Comparison of ENCODE assay signal across 17 mouse cellular contexts in the genomic region with DNA sequence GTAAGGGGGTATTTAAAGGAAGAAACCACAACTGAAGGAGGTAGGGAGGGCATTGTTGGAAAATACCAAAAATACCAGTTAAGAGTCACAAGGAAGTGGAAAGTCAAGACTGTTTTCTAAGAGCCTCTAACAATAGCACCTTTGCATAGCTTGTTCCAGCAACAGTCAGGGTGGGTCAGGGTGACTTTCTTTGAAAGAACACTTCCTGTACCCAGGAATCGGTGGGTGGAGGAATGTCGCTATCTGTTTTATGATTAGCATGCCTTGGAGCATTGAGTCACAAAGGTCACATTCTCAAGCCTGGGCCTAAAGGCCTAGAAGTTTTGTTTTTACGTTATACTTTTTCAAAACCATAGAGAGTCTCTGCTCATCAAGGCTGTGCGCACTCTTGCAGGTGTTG. TPM values are rescaled to one million over a fixed set of nuclear protein-coding genes. Genes with fewer than 3 reads are reported as not detected.
DNase-seq lines count a peak whose midpoint lies in the region; ATAC-seq and TF ChIP-seq lines count a peak whose summit lies in the region.
"Not testable (repeated sequence)": the region's sequence is repeated elsewhere in the genome, so short reads cannot be mapped to it uniquely, and the experiment has no call there.
"Had no signal": no experiment of that assay in that cellular context is flagged by ENCODE, and none has a peak within 500 bp of the region (broad histone marks: within the 10 kb centered on the region; RNA-seq: fewer than 3 reads in every experiment).

No protein-coding gene starts in this region.

- TF ChIP-seq CTCF in ES-Bruce4 (IDR thresholded peaks at IDR 0.05; ENCODE audit: low read depth, low read length); small intestine, adult 2 months (IDR thresholded peaks at IDR 0.05; ENCODE audit: extremely low read depth, insufficient read length, insufficient replicate concordance, low read depth, low read length): not testable (repeated sequence)

- H3K4me1 ChIP-seq in ES-Bruce4 (ENCODE audit: control insufficient read depth, insufficient read depth, low read length); intestine, embryonic 16.5 days (ENCODE audit: control insufficient read depth, insufficient read depth, low read length); small intestine, adult 2 months (ENCODE audit: control insufficient read depth, insufficient read depth, insufficient read length, low read length); stomach, embryonic 16.5 days (ENCODE audit: control insufficient read depth, insufficient read depth, low read length): not testable (repeated sequence)

- H3K9me3 ChIP-seq in ES-Bruce4 (replicated peaks; ENCODE audit: control insufficient read depth, insufficient read depth, low read length, poor library complexity, severe bottlenecking), result peaks cover 25% of the 10 kb centered on the region
- H3K9me3 ChIP-seq in intestine, embryonic 16.5 days (ENCODE audit: control insufficient read depth, low read length); stomach, embryonic 16.5 days (replicated peaks; ENCODE audit: control insufficient read depth, low read length): not testable (repeated sequence)

- ATAC-seq in intestine, embryonic 16.5 days, result peak; percentile 72
- not testable (repeated sequence) for ATAC-seq in stomach, embryonic 16.5 days (ENCODE audit: insufficient read depth, low FRiP score)

- not testable (repeated sequence) for TF ChIP-seq POLR2A in ES-Bruce4 (IDR thresholded peaks at IDR 0.05; ENCODE audit: insufficient read depth, low read length); small intestine, adult 2 months (IDR thresholded peaks at IDR 0.05; ENCODE audit: low read depth, low read length)

- not testable (repeated sequence) for H3K27me3 ChIP-seq in ES-Bruce4 (ENCODE audit: control insufficient read depth, insufficient read depth, low read length, poor library complexity, severe bottlenecking); intestine, embryonic 16.5 days (replicated peaks; ENCODE audit: control insufficient read depth, insufficient read depth, low read length); small intestine, adult 2 months (ENCODE audit: control insufficient read depth, insufficient read depth, low read length); stomach, embryonic 16.5 days (ENCODE audit: control insufficient read depth, insufficient read depth, low read length)

- not testable (repeated sequence) for TF ChIP-seq EP300 in ES-Bruce4 (IDR thresholded peaks at IDR 0.05; ENCODE audit: insufficient read depth, low read depth, low read length)

- WGBS in intestine, embryonic 16.5 days, result 69% methylated on average over 4 of the region's 4 CpGs
- 43% methylated on average over 4 of the region's 4 CpGs for WGBS in small intestine, adult 2 months
- 74% methylated on average over 4 of the region's 4 CpGs for WGBS in stomach, embryonic 16.5 days

- not testable (repeated sequence) for H3K9ac ChIP-seq in ES-Bruce4 (ENCODE audit: low read depth, poor library complexity, severe bottlenecking); intestine, embryonic 16.5 days (ENCODE audit: low read depth, low read length); stomach, embryonic 16.5 days (ENCODE audit: low read length)

- not testable (repeated sequence) for H3K4me3 ChIP-seq in ES-Bruce4 (ENCODE audit: low read depth, low read length); intestine, embryonic 16.5 days (ENCODE audit: low read length); small intestine, adult 2 months (ENCODE audit: low read depth, low read length); stomach, embryonic 16.5 days (replicated peaks; ENCODE audit: low read length)

- H3K4me2 ChIP-seq in intestine, embryonic 16.5 days (ENCODE audit: low read depth, low read length); stomach, embryonic 16.5 days (ENCODE audit: low read depth, low read length): not testable (repeated sequence)

- peak overlapping the region; percentile 82 for H3K27ac ChIP-seq in ES-Bruce4 (ENCODE audit: insufficient read depth, low read length)
- peak overlapping the region; percentile 69 for H3K27ac ChIP-seq in intestine, embryonic 16.5 days (ENCODE audit: low read length)
- peak overlapping the region; percentile 97 for H3K27ac ChIP-seq in small intestine, adult 2 months (ENCODE audit: insufficient read depth, low read depth, low read length)
- H3K27ac ChIP-seq in stomach, embryonic 16.5 days (ENCODE audit: low read length), result peak overlapping the region; percentile 60

- H3K36me3 ChIP-seq in ES-Bruce4 (ENCODE audit: control insufficient read depth, insufficient read depth, low read length, poor library complexity, severe bottlenecking); intestine, embryonic 16.5 days (ENCODE audit: control insufficient read depth, insufficient read depth, low read length); small intestine, adult 2 months (ENCODE audit: control insufficient read depth, insufficient read depth, low read length); stomach, embryonic 16.5 days (ENCODE audit: control insufficient read depth, insufficient read depth, low read length): not testable (repeated sequence)

- peak; percentile 67 for DNase-seq in ZHBTc4 (ENCODE audit: low read depth, low spot score)
- DNase-seq in induced T-regulatory cell, adult 2 months (ENCODE audit: low read depth), result peak; percentile 41

RNA-seq across cellular contexts. Expression of gene Fndc10, which starts 6.4 kb away (rescaled TPM):
- polyA plus RNA-seq in ES-Bruce4 (2011; ENCODE audit: insufficient read depth, insufficient read length, low read depth, missing spikeins), result 11.9 and 15.0 TPM in 2 replicates
- polyA plus RNA-seq in intestine, embryonic 16.5 days (2015; fragmentation: Nextera tagmentation; extraction: Ambion mirVana), result 1.9 and 2.0 TPM in 2 replicates
- polyA plus RNA-seq in small intestine, adult 2 months (2012; rRNA removed), result 12.5 and 24.0 TPM in 2 replicates
- 2.5 and 2.8 TPM in 2 replicates for polyA plus RNA-seq in stomach, embryonic 16.5 days (2015; fragmentation: Nextera tagmentation; extraction: Ambion mirVana)

RNA-seq across cellular contexts. Expression of gene Ssu72, which starts 16.8 kb away (rescaled TPM):
- 144 and 151 TPM in 2 replicates for polyA plus RNA-seq in ES-Bruce4 (2011; ENCODE audit: insufficient read depth, insufficient read length, low read depth, missing spikeins)
- 155 and 163 TPM in 2 replicates for polyA plus RNA-seq in intestine, embryonic 16.5 days (2015; fragmentation: Nextera tagmentation; extraction: Ambion mirVana)
- 87.2 and 140 TPM in 2 replicates for polyA plus RNA-seq in small intestine, adult 2 months (2012; rRNA removed)
- polyA plus RNA-seq in stomach, embryonic 16.5 days (2015; fragmentation: Nextera tagmentation; extraction: Ambion mirVana), result 132 and 136 TPM in 2 replicates

RNA-seq across cellular contexts. Expression of gene Mib2, which starts 18.8 kb away (rescaled TPM):
- 13.4 and 18.4 TPM in 2 replicates for polyA plus RNA-seq in ES-Bruce4 (2011; ENCODE audit: insufficient read depth, insufficient read length, low read depth, missing spikeins)
- 18.6 and 18.7 TPM in 2 replicates for polyA plus RNA-seq in intestine, embryonic 16.5 days (2015; fragmentation: Nextera tagmentation; extraction: Ambion mirVana)
- 46.3 and 85.4 TPM in 2 replicates for polyA plus RNA-seq in small intestine, adult 2 months (2012; rRNA removed)
- 23.3 and 23.8 TPM in 2 replicates for polyA plus RNA-seq in stomach, embryonic 16.5 days (2015; fragmentation: Nextera tagmentation; extraction: Ambion mirVana)

RNA-seq across cellular contexts. Expression of gene Mmp23, which starts 34.6 kb away (rescaled TPM):
- 11.7 and 13.6 TPM in 2 replicates for polyA plus RNA-seq in ES-Bruce4 (2011; ENCODE audit: insufficient read depth, insufficient read length, low read depth, missing spikeins)
- 39.6 and 41.3 TPM in 2 replicates for polyA plus RNA-seq in intestine, embryonic 16.5 days (2015; fragmentation: Nextera tagmentation; extraction: Ambion mirVana)
- 32.6 and 55.1 TPM in 2 replicates for polyA plus RNA-seq in small intestine, adult 2 months (2012; rRNA removed)
- polyA plus RNA-seq in stomach, embryonic 16.5 days (2015; fragmentation: Nextera tagmentation; extraction: Ambion mirVana), result 53.8 and 59.8 TPM in 2 replicates
- polyA plus RNA-seq: CD4-positive, CD25-positive, alpha-beta regulatory T cell, adult 4 months had no signal

RNA-seq across cellular contexts. Expression of gene Gm10563, which starts 42.6 kb away (rescaled TPM):
- not detected in 2 replicates for polyA plus RNA-seq in ES-Bruce4 (2011; ENCODE audit: insufficient read depth, insufficient read length, low read depth, missing spikeins)
- polyA plus RNA-seq in intestine, embryonic 16.5 days (2015; fragmentation: Nextera tagmentation; extraction: Ambion mirVana), result not detected in 2 replicates
- polyA plus RNA-seq in small intestine, adult 2 months (2012; rRNA removed), result not detected in 2 replicates
- polyA plus RNA-seq in stomach, embryonic 16.5 days (2015; fragmentation: Nextera tagmentation; extraction: Ambion mirVana), result not detected in 2 replicates
- polyA plus RNA-seq: adrenal gland, adult 2 months; brain, embryonic 14.5 days; CD4-positive, CD25-positive, alpha-beta regulatory T cell, adult 4 months; cortical plate, adult 2 months; embryonic facial prominence, embryonic 10.5 days; embryonic facial prominence, embryonic 12.5 days; embryonic facial prominence, embryonic 14.5 days; forebrain, embryonic 11.5 days; forebrain, embryonic 13.5 days; forebrain, embryonic 15.5 days; forebrain, postnatal 0 days had no signal
